Mouse (Mus musculus) hindlimb bud, embryonic 11.5 days (tissue): ENCODE measurements around the gene Arid5a.
A peak's percentile ranks its signal among the peaks of the same experiment; 100 is the strongest.

Experiments
- DNase-seq: peaks from one replicate; pipeline ENCODE4 v3.0.0-alpha.2; 2012; ENCODE audit warnings: low read depth, low spot score; ENCODE audit errors: extremely low spot score

The Arid5a gene

DNA sequence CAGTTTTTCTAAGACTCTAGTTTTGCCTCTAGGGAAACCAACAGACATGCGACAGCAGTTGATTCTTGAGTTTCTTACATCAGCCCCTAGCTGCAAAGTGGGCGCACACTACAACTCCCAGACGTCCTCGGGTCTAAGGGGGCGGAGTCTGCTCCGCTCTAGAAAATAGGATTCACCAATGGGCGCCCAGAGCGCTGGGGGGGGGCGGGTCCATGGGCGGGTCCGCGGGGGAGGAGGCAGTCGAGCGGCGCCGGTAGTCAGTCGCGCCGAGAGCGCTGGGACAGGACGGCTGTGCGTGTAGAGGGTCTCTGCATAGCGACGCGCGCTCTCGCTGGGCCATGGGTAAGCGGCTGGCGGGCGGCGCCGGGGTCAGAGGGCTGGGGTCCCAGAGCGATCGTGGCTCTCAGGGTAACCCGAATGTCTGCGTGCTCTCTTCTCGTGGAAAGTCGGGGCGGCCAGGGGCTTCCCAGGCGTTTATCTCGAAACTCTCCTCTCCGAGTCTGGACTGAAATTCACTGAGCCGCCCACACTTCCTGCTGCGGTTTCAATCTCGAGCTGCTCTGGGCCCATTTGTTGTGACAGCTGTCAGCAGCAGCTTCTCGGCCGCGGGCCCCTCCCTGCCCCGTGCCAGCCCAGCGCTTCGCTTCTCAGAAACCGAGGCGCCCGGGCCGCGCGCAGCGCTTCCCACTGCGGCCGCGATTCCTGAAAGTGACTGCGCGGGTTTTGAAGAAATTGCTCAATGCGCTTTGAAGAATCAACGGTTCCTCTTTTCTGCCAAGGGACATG lies at the start of gene Arid5a:
TSS of gene Arid5a (plus strand) at position 239 of the 786 bp plus-strand sequence.
- DNase-seq: peak; percentile 73

DNA sequence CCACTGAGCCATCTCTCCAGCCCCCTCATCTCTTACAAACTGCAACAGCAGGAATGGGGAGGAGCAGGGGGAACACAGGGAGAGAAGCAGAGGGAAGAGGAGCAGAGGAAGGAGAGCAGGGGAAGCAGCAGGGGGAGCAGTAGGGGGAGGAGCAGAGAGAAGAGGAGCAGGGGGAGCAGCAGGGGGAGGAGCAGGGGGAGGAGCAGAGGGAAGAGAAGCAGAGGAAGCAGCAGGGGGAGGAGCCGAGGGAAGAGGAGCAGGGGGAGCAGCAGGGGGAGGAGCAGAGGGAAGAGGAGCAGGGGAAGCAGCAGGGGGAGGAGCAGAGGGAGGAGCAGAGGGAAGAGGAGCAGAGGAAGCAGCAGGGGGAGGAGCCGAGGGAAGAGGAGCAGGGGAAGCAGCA lies 48.9 kb upstream of the Arid5a start:
- DNase-seq: no peak

DNA sequence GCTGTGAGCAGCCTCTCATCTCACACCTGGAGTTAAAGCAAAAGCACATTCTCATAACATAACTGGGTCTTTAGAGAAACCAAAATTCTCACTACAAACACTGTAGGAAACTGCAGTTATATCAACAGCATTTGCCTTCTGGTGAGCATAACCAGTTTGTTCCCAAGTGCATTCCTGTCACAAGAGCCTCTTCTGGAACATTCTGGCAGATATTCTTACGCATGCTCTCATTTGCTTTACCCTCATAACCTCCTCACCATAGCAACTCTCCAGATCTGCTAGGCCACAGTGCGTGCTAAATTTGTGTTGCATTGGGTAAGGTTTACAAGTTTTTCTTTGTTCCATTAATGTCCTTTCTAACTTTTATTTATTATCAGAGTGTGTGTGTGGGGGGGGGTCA lies 48.3 kb upstream of the Arid5a start:
- no peak for DNase-seq

DNA sequence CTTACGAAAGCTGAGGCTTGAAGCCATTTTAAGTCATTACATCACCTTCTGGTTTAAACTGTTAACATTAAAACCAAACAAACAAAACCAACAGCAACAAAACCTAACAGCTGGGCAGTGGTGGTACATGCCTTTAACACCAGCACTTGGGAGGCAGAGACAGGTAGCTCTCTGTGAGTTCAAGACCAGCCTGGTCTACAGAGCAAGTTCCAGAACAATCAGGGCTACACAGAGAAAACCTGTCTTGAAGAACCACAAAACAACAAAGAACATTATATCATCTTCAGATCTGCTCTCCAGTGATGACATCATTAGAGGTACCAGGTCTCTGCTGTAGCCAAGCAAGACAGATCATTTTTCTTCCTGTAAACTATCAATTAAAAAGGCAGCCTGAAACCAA lies 47.1 kb upstream of the Arid5a start:
- no peak for DNase-seq

DNA sequence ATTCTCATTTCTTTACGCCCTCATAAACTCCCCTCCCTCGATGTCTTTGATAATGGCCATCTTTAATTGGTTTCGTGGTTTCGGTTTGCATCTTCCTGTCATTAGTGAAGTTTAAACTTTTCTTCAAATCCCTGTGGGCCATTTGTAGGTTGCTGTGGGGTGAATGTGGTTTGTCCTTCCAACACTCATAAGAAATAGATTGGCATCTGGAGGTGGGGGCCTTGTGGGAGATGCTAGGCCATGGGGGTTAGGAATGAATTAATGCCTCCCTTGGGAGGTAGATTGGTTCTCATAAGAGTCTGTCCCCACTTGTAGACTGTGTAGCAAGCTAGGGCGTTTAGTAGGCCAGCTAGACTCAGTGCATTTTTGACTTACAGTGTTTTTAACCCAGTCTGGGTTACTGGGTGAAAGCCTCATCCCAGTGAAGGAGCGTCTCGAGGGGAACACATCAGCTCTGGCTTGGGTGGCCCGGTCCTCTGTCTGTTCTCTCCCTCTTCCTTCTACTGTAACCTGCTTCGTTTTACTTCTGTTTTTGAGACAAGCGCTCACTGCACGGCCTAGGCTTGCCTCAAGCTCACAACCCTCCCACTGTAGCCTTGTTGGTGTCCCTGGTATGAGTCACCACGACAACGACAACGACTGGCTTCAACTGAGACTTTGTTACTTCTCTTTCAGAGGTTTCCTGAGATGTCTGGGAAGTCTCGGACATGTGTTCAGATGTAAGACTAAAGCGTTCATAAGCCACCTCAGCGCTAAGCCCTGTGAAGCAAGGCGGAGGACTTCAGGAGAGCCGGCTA lies 45.6 kb upstream of the Arid5a start:
- DNase-seq: no peak

DNA sequence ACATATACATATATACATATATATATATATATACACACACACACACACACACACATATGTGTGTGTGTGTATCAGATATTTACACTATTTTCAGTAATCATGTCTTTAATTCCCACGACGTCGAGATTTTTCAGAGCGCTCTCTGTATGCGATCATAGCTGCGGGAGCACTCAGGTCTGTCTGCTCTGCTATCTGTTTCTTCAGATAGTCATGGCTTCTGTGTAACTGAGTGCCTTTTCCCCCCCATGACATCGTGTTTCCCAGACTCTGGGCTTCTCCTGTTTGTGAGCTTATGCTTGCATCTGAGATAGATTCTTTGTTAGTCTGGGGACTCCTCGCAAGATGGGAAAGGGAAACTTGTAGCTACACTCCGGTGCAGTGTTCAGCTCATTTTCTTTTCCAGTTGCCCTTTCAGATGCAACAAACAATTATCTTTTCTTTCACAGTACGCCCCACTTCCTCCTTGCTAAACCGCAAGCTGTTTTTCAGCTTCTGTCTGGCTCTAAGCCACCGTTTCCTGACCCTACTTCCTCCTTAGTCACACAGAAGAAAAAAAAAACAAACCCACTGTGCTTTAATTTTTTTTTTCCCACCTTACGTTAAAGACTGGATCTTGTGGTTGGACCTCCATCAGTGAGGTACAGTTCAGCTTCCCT lies 43.6 kb upstream of the Arid5a start:
- no peak for DNase-seq

DNA sequence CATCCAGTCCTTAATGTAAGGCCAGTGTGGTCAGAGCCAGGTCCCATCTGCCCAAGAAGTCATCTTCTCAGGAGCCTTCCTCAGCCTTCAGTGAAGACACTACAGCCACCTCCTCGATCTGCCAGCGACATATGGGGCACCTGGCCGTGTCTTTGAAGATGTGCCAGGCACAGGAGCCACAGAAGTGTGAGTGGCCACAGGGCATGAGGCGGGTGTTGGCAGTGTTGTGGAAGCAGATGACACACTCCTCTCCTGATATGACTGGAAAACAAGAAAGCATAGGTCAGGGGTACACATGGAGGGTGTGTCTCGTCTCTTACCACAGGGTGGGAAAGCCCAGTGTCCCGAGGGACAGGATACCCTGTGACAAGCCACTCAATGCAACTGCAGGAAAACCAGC lies 41.2 kb upstream of the Arid5a start:
- DNase-seq: no peak

DNA sequence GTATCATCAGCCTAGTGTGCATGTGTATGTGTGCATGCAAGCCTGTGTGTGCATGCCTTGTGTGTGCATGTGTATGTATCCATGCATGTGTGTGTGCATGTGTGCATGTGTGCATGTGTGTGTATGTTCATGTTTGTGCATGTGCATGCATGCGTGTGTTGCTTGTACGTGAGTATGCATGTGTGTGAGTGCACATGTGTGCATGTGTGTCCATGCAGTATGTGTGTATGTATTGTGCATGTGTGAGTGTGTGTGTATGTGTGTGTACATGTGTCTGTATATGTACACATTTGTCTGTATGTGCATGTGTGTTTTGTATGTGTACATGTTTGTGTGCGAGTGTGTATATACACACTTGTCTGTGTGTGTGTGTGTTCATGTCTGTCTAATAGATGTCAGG lies 39.9 kb upstream of the Arid5a start:
- DNase-seq: no peak

DNA sequence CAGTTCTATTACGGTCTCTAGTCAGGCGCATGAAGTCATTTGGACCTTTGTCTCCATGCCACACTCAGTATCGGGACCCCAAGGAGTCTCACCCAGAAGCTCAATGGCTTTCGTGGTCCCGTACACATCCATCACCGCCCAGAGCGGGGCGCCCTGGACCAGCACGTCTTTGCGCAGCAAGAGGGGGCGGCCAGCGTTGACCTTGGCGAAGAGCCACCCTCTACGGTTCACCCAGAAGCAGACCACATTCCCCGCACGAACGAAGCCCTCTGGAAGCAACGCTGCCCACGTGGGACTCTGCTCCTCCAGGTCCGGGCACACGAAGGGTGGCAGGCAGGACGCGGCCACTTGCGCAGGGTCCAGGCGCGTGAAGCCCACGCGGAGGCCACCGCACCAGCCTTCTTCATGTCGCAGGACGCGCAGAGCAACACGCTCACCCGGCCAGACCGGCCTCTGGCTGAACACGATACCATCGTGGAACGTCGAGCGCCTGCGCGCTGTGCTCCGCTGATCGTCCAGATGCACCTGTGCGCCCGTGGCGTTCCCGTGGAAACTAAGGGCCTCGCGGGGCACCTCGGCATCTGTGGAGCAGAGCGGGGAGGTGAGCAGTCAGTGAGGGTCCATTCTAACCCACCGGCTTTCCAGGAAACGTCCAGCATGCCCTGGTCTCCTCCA lies 38.3 kb upstream of the Arid5a start:
- no peak for DNase-seq

DNA sequence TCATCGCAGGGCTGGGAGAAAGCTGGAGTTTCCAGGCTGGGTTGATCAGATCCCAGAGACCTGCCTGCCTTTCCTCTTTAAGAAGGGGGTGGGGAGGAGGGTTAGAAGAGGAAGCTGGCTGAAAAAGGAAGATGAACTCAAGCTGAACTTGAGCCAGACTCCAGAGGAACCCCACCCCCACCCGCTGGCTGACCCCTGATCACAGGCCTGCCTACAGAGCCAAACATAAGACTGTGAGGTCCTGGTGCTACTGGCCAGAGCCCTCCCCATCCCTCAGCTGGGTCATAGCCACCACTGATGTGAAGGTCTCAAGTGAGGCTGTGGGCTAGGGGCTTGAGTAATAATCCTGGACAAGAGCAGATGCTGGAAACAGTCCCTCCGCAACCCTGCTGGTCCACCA lies 36.9 kb upstream of the Arid5a start:
- DNase-seq: no peak

DNA sequence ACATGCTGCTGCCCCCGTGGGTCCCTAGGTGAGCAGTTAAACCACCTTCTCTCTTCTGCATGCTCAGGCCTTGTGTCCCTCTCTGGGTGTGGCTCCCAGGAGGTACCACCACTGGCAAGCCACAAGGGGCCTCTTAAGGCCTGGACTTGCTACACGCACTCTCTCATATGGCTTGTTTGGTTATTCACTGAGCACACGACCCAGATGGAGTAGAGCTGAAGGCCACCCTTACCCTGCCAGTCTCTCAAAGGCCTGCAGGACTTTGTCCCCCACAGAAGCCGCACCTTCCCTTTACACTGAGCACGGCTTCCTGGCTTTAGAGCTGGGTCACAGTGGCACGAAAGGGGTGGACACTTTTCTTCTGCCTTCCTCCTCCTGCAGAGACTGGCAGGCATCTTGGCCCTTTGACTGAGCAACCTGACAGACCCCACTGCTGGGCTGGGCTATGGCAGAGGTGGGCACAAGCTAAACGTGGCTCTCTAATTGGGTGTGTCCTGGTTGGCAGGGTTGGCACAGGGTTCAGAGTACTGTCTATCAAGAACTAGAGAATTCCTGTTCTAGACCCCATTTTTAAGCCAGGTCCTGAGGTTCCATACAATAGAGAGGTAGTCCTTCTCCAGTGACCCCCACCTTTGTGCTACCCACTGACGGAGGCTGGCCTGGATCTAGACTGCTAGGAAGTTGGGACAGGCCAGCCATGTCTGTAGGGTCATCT lies 35.9 kb upstream of the Arid5a start:
- no peak for DNase-seq

DNA sequence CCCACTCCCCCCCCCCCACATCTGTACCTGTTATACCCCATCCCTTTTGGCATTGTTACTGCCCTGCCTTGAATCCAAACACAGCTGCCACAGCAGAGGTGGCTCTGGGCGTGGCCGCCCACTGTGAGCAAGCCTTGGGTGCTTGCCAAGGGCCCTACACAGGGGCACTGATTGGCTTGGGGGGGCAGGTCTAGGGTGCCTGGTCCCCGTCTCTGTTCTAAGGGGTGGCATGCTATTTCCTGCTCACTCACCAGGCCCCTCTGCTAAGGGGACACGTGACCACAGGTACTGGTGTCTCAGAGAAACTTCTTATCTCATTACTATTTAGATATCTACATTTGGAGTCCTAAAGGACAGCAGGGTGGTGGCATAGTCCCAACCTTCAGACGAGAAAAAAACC lies 35.0 kb upstream of the Arid5a start:
- DNase-seq: no peak

DNA sequence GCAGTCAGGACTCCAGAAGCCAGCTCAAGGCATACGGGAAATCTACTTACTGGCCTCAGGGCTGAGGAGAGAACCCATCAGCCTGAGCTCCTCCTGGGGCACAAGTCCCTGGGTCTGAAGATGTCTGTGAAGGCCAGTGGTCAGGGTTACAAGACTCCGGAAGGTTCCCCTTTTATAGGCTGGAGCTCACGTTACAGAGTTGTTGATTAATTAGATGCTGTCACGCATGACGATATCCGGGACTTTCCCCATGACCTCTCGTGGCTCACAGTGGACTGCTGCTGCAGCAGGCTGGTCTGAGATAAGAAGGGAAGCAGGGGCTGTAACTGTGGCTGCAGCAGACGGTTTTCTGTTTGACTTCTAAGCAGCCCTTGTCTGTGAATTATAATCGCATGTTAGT lies 34.2 kb upstream of the Arid5a start:
- DNase-seq: no peak

DNA sequence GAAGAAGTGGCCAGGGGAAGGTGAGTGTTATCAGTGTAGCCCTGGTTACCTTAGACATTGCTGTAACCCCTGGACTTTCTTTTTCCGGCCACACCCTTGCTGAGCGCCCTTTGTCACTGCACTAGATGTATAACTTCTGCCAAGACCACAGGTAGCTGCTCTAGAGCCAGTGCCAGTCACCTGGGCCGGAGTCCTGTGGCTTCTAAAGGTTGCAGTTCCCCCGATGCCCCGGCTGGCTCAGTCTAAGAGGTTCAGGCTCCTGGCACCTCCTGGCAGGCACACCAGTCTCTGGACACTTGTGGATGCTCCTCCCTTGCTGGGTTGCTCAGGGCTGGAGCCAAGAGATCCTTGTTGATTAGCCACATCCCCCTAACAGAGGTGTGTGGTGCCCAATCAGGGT lies 33.1 kb upstream of the Arid5a start, which contains the start of gene Neurl3:
TSS of gene Neurl3 (minus strand) at position 225 of the 400 bp plus-strand sequence.
- DNase-seq: no peak

DNA sequence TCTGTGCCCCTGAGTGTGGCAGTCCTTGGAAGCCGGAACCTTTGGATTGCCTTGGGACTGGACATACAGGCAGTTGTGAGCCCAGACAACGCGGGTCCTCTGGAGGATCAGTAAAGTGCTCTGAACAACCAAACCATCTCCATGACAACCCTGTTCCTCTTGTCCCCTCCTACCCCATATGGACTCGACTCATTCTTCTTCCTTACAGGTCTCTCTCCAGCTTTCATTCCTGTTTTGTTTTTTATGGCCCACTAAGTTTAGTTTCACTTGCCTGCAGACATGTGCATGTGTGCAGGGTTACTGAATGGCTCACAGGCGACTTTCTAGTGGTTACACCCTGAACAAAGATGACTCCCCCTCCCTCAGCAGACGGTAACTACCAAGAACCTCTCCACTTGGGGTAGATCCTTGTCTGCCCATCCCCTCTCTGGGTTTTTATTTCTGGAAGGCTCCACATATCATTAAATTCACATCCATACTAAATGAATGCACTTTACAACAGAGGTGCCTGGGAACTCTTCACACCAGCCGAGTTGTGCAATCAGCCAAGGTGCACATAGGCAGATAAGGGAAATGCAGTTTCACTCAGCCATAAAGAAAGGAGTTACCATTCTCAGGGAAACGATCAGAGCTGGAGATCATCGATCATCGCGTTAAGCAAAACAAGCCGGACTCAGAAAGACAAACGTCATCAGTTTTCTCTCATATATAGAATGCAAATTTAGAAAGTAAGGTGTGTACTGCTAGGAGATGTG lies 31.7 kb upstream of the Arid5a start:
- DNase-seq: no peak

DNA sequence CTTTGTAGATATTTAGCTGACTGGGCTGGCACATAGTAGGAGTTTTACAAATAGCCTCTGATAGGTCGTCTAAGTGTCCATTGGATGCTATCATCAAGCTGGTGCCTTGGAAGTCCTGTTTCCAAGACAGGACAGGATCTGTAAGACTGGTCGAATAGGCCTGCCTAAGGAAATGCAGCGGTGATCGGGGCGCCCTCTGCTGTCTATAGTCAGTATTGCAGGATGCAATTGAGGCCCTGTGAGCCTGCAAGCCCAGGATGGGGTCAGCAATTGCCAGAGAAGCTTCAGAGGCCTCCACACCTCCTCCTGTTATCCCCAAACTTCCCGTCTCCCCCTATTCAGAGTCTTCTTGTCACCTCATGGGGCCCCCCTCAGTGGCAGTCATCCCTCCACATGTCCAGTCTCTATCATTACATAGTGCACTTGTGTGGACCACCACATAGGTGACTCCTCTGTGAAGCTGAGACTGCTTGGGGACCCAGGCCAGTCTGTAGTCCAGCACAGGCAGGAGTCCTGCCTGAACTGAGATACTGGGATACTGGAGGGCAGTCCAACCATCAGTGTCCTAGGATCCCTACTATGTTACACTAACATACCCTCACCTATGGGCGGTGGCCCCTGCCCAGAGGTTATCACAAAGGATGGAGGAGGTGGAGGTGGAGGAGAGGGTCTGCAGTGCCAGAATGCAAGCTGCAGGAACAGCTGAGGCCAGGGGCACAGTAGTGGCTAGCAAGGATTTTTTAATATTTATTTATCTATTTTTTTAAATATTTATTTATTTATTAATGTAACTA lies 30.1 kb upstream of the Arid5a start:
- peak; percentile 47 for DNase-seq

DNA sequence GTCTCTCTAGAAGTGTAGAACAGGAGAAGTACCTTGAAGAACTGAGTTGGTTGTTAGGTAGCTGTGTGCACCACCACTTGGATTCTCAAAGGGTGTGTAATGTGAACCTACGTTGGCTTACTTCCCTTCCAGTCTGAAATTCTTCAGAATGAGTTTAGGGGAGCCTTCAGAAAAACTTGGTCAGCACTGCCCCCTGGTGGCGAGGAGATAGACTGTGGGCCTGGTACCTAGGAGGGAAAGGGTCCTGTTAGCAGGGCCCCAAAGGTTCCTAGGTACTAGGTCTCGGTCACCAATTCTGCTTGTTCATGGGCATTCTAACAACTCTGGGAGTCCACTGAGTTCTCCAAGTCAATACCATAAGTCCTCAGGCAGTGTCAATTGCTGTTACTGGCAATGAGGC lies 28.3 kb upstream of the Arid5a start:
- DNase-seq: peak; percentile 67

DNA sequence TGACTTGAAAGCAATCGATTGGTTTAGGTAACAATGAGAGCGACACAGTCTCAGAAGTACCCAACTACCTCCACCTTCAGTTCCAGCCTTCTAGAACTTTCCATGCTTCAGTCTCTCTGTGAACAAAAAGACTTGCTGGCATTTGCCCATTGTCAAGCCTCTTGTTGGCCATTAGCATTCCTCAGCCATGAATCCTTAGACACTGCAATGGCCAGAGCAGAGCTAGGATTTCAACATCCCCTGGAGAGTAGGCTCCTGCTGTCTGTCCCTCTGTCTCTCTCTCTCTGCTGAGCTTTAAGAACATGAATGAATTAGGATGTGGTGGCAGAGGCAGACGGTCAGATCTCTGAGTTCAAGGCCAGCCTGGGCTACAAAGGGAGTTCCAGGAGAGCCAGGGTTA lies 26.6 kb upstream of the Arid5a start:
- DNase-seq: no peak

DNA sequence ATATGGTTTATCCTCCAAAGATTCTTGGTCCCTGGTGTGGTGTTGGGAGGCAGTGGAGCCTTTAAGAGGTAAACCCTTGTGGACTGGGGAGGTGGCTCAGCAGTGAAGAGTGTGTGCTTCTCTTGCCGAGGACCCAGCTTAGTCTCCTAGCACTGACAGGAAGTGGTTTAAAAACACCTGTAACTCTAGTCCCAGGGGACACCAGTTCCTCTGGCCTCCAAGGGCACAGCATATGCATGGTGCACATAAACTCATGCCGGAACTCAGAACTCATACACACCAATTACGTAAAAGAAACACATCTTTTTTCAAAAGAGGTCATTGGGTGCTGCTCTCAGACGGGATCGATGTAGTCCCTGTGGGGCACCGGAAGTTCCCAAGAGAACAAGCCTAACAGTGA lies 25.7 kb upstream of the Arid5a start:
- no peak for DNase-seq
